Mouse (Mus musculus): ENCODE data around the gene Gstp2. TPM values are rescaled to one million over a fixed set of nuclear protein-coding genes. Genes with fewer than 3 reads are reported as not detected.

Gstp2 gene
- polyA plus RNA-seq, 1 experiment from 2014 or later: 1.3 TPM

GRCm38 (mm10) chr19:4015635-4016034 lies 30.2 kb downstream of the Gstp2 start:
- no peak overlapping the region for H3K27ac ChIP-seq (replicated peaks)
- no peak for ATAC-seq (replicated peaks)
- no peaks in the 10 kb centered on the region for H3K9me3 ChIP-seq
- no peaks in the 10 kb centered on the region for H3K36me3 ChIP-seq
- H3K4me1 ChIP-seq: peaks cover 17% of the 10 kb centered on the region
- H3K4me3 ChIP-seq: no peak overlapping the region
- 67% methylated on average over 5 of the region's 5 CpGs for WGBS
- H3K9ac ChIP-seq (replicated peaks): no peak overlapping the region
- no peak overlapping the region for H3K4me2 ChIP-seq (replicated peaks)
- no peaks in the 10 kb centered on the region for H3K27me3 ChIP-seq

- no peaks in the 10 kb centered on the region for H3K9me3 ChIP-seq
- H3K27me3 ChIP-seq: no peaks in the 10 kb centered on the region
- no peak for ATAC-seq (replicated peaks)
- H3K4me2 ChIP-seq (replicated peaks): no peak overlapping the region
- peaks cover 6% of the 10 kb centered on the region for H3K36me3 ChIP-seq
- H3K9ac ChIP-seq (replicated peaks): no peak overlapping the region
- H3K27ac ChIP-seq (replicated peaks): no peak overlapping the region
- no peak overlapping the region for H3K4me3 ChIP-seq
- H3K4me1 ChIP-seq: peaks cover 17% of the 10 kb centered on the region
These were observed 31.0 kb downstream of the Gstp2 start for GRCm38 (mm10) chr19:4014802-4015201.

- H3K9me3 ChIP-seq: no peaks in the 10 kb centered on the region
- H3K27me3 ChIP-seq: no peaks in the 10 kb centered on the region
- ATAC-seq (replicated peaks): peak; percentile 53; the same call in 1 of the 2 replicates
- H3K36me3 ChIP-seq: peaks cover 18% of the 10 kb centered on the region
- H3K4me1 ChIP-seq: peaks cover 17% of the 10 kb centered on the region
- H3K9ac ChIP-seq (replicated peaks): no peak overlapping the region
- peak overlapping the region; percentile 37 for H3K4me2 ChIP-seq (replicated peaks)
- H3K4me3 ChIP-seq: peak overlapping the region; percentile 89
- H3K27ac ChIP-seq (replicated peaks): no peak overlapping the region
- WGBS: 23% methylated on average over 9 of the region's 9 CpGs
These were observed 32.8 kb downstream of the Gstp2 start for GRCm38 (mm10) chr19:4013066-4013465.

GRCm38 (mm10) chr19:4012432-4013022 lies 33.3 kb downstream of the Gstp2 start, which contains the start of gene Ndufv1:
Gene Ndufv1, minus strand, starts transcription at chr19:4012806.
- Histone ChIP-seq H3K4me3 (peak within 1 kb of the TSS; percentile 89), H3K4me2 (replicated peaks) (peak within 1 kb of the TSS; percentile 57), H3K4me1 (peaks cover 17% of the 10 kb centered on the region), H3K9ac (replicated peaks) (peak within 1 kb of the TSS; percentile 79), H3K9me3 (no peaks in the 10 kb centered on the region), H3K36me3 (peaks cover 24% of the 10 kb centered on the region), H3K27me3 (no peaks in the 10 kb centered on the region), H3K27ac (replicated peaks) (peak within 1 kb of the TSS; percentile 73)
- WGBS: under 1% methylated on average over 45 of the region's 45 CpGs
- ATAC-seq (replicated peaks): peak; percentile 100

GRCm38 (mm10) chr19:4011086-4011485 lies 34.7 kb downstream of the Gstp2 start:
- Histone ChIP-seq H3K36me3 (peaks cover 38% of the 10 kb centered on the region), H3K9me3 (no peaks in the 10 kb centered on the region), H3K4me2 (replicated peaks) (no peak overlapping the region), H3K27me3 (no peaks in the 10 kb centered on the region), H3K27ac (replicated peaks) (no peak overlapping the region), H3K4me3 (no peak overlapping the region), H3K9ac (replicated peaks) (no peak overlapping the region), H3K4me1 (peaks cover 17% of the 10 kb centered on the region)
- WGBS: 91% methylated on average over 5 of the region's 5 CpGs
- ATAC-seq (replicated peaks): no peak

GRCm38 (mm10) chr19:4005971-4006370 lies 39.9 kb downstream of the Gstp2 start:
- Histone ChIP-seq H3K27ac (replicated peaks) (no peak overlapping the region), H3K36me3 (peaks cover 42% of the 10 kb centered on the region), H3K4me2 (replicated peaks) (no peak overlapping the region), H3K27me3 (no peaks in the 10 kb centered on the region), H3K9ac (replicated peaks) (no peak overlapping the region), H3K4me3 (no peak overlapping the region), H3K4me1 (peaks cover 9% of the 10 kb centered on the region), H3K9me3 (no peaks in the 10 kb centered on the region)
- 97% methylated on average over 8 of the region's 8 CpGs for WGBS
- ATAC-seq (replicated peaks): no peak

GRCm38 (mm10) chr19:4005091-4005490 lies 40.7 kb downstream of the Gstp2 start:
- H3K27ac ChIP-seq (replicated peaks): no peak overlapping the region
- peaks cover 39% of the 10 kb centered on the region for H3K36me3 ChIP-seq
- H3K4me3 ChIP-seq: no peak overlapping the region
- H3K27me3 ChIP-seq: no peaks in the 10 kb centered on the region
- peaks cover 8% of the 10 kb centered on the region for H3K4me1 ChIP-seq
- no peak overlapping the region for H3K9ac ChIP-seq (replicated peaks)
- H3K4me2 ChIP-seq (replicated peaks): no peak overlapping the region
- no peak for ATAC-seq (replicated peaks)
- H3K9me3 ChIP-seq: no peaks in the 10 kb centered on the region
- 84% methylated on average over 9 of the region's 9 CpGs for WGBS

- H3K9ac ChIP-seq (replicated peaks): no peak overlapping the region
- 89% methylated on average over 15 of the region's 15 CpGs for WGBS
- no peak for ATAC-seq (replicated peaks)
These were observed 41.5 kb downstream of the Gstp2 start for GRCm38 (mm10) chr19:4004331-4004730.

GRCm38 (mm10) chr19:4003641-4004040 lies 42.2 kb downstream of the Gstp2 start:
- peaks cover 15% of the 10 kb centered on the region for H3K4me1 ChIP-seq
- WGBS: 88% methylated on average over 12 of the region's 12 CpGs
- H3K4me3 ChIP-seq: no peak overlapping the region
- no peaks in the 10 kb centered on the region for H3K27me3 ChIP-seq
- H3K4me2 ChIP-seq (replicated peaks): no peak overlapping the region
- peaks cover 27% of the 10 kb centered on the region for H3K36me3 ChIP-seq
- no peak overlapping the region for H3K27ac ChIP-seq (replicated peaks)
- no peak overlapping the region for H3K9ac ChIP-seq (replicated peaks)
- ATAC-seq (replicated peaks): no peak
- no peaks in the 10 kb centered on the region for H3K9me3 ChIP-seq

More at GRCm38 (mm10) chr19:4004331-4004730, 41.5 kb downstream of the Gstp2 start:
- Histone ChIP-seq H3K27ac (replicated peaks) (no peak overlapping the region), H3K4me3 (no peak overlapping the region), H3K27me3 (no peaks in the 10 kb centered on the region), H3K36me3 (peaks cover 31% of the 10 kb centered on the region), H3K9me3 (no peaks in the 10 kb centered on the region), H3K4me1 (peaks cover 15% of the 10 kb centered on the region), H3K4me2 (replicated peaks) (no peak overlapping the region)

- Histone ChIP-seq H3K4me3 (no peak within 1 kb of the TSS), H3K27ac (replicated peaks) (no peak within 1 kb of the TSS), H3K27me3 (no peaks in the 10 kb centered on the region), H3K36me3 (peaks cover 24% of the 10 kb centered on the region), H3K9ac (replicated peaks) (no peak within 1 kb of the TSS), H3K4me2 (replicated peaks) (no peak within 1 kb of the TSS), H3K9me3 (no peaks in the 10 kb centered on the region), H3K4me1 (peaks cover 15% of the 10 kb centered on the region)
- no peak for ATAC-seq (replicated peaks)
- WGBS: 73% methylated on average over 1 of the region's 1 CpGs
These were observed 42.7 kb downstream of the Gstp2 start, which contains the start of gene Doc2g for GRCm38 (mm10) chr19:4003112-4003511. Gene Doc2g, plus strand, starts transcription at chr19:4003313.

- peaks cover 15% of the 10 kb centered on the region for H3K4me1 ChIP-seq
- peaks cover 10% of the 10 kb centered on the region for H3K36me3 ChIP-seq
- no peak overlapping the region for H3K27ac ChIP-seq (replicated peaks)
- 90% methylated on average over 5 of the region's 5 CpGs for WGBS
- no peaks in the 10 kb centered on the region for H3K9me3 ChIP-seq
- no peaks in the 10 kb centered on the region for H3K27me3 ChIP-seq
- no peak for ATAC-seq (replicated peaks)
- H3K4me2 ChIP-seq (replicated peaks): no peak overlapping the region; the same call in 1 of the 2 replicates
- 0 out of 2 replicates have a peak overlapping the region, but pooled peaks have one; percentile 87 for H3K9ac ChIP-seq (replicated peaks)
- H3K4me3 ChIP-seq: no peak overlapping the region
These were observed 44.1 kb downstream of the Gstp2 start for GRCm38 (mm10) chr19:4001752-4002151.

GRCm38 (mm10) chr19:4000949-4001525 lies 44.8 kb downstream of the Gstp2 start:
- H3K4me2 ChIP-seq (replicated peaks): peak overlapping the region; percentile 70
- H3K36me3 ChIP-seq: peaks cover 3% of the 10 kb centered on the region
- no peaks in the 10 kb centered on the region for H3K9me3 ChIP-seq
- ATAC-seq (replicated peaks): peak; percentile 8; the same call in 1 of the 2 replicates
- H3K27me3 ChIP-seq: no peaks in the 10 kb centered on the region
- peaks cover 15% of the 10 kb centered on the region for H3K4me1 ChIP-seq
- peak overlapping the region; percentile 87 for H3K9ac ChIP-seq (replicated peaks)
- H3K27ac ChIP-seq (replicated peaks): peak overlapping the region; percentile 96
- WGBS: 15% methylated on average over 17 of the region's 17 CpGs
- H3K4me3 ChIP-seq: peak overlapping the region; percentile 64
